Mouse (Mus musculus) stomach, postnatal 0 days (tissue): ENCODE measurements around the gene Ppfia1.

Source experiments
- CTCF ChIP-seq: IDR thresholded peaks from 2 replicates; pipeline ENCODE4 v1.5.1; 2016; ENCODE audit warnings: antibody characterized with exemption, low read depth, mild to moderate bottlenecking, moderate library complexity
- EP300 ChIP-seq: optimal IDR thresholded peaks from 2 replicates; pipeline ENCODE3; 2016; ENCODE audit warnings: antibody characterized with exemption

GRCm38 (mm10) chr7:144572234-144572633, 18.7 kb upstream of the Ppfia1 start:
- TF ChIP-seq CTCF (no peak), EP300 (no peak)
